Mouse (Mus musculus): ENCODE results near the gene Syt13.

- TF ChIP-seq POLR2A (IDR thresholded peaks at IDR 0.05; ENCODE audit: control insufficient read depth, low read depth, low read length) (no peak), CTCF (IDR thresholded peaks at IDR 0.05; ENCODE audit: control insufficient read depth, insufficient read depth, insufficient replicate concordance, low read depth, low read length) (peak; percentile 13; the same call in 1 of the 2 replicates)
Observed at GRCm38 (mm10) chr2:92904307-92904859, 10.5 kb upstream of the Syt13 start.

Data from testis, adult 2 months (tissue).